Mouse (Mus musculus): ENCODE results near the gene Rab4a.

DNA sequence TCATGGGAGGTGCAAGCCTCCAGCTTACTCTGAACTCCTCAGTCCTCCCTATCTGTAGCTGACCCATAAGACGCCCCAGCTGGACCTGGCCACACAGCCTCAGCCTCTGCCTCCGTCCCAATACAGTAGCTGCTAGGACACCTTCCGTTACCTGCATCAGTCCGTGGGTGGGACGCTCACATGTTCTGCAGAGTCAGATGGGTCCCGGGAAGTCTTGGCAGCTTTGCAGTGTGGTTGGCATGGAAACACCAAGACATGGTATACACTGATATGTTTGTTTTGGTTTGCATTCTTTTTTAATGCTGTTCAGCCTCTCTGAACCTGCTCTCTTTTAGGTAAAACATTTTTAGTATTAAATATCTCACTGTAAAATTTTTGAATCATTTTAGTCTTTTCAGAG is 30.6 kb downstream of the Rab4a start:
- TF ChIP-seq CTCF (IDR thresholded peaks at IDR 0.05; ENCODE audit: insufficient read depth, low read length) (no peak), POLR2A (IDR thresholded peaks at IDR 0.05; ENCODE audit: borderline replicate concordance, extremely low read depth, low read depth, low read length) (no peak)

All from lung, adult 2 months (tissue).